10 mouse cellular contexts compared by ENCODE assay signal in the genomic region with DNA sequence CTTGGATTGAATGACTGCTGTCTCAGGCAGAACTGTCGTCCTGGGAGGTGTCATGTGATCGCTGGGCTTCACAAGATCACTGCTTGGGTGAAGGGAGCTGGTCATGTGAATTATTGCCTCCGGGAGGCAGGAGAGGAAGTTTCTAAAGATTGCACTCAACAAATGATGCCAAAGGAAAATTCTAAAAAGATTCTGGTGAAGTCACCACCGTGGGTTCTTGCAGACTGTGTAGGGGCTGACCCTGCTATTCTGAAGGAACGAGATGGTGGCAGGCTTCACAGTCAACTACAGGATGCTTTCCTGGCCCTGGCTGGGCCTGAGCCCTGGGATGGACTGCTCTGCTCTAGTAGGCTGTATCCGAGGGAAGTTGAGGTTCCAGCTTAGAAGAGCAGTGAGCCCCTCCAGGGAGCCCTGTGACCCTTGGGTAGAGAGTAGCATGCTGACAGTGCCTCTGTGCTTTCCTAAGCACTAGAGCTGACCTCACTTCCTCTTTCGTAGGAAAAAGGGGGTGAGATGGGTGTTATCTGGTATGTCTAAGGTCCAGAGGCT. TPM values are rescaled to one million over a fixed set of nuclear protein-coding genes. Genes with fewer than 3 reads are reported as not detected.
DNase-seq lines count a peak whose midpoint lies in the region; ATAC-seq and TF ChIP-seq lines count a peak whose summit lies in the region.
"Had no signal": no experiment of that assay in that cellular context is flagged by ENCODE, and none has a peak within 500 bp of the region (broad histone marks: within the 10 kb centered on the region; RNA-seq: fewer than 3 reads in every experiment).

No protein-coding gene starts in this region.

- H3K4me3 ChIP-seq in intestine, embryonic 15.5 days (replicated peaks) = no peak overlapping the region
- H3K4me3 ChIP-seq in intestine, postnatal 0 days (ENCODE audit: low read depth, low read length) = no peak overlapping the region
- H3K4me3 ChIP-seq in macrophage (ENCODE audit: inconsistent target) = peak overlapping the region; percentile 78

- H3K4me2 ChIP-seq in intestine, embryonic 15.5 days (replicated peaks) = peak overlapping the region; percentile 25; the same call in 1 of the 2 replicates
- no peak overlapping the region for H3K4me2 ChIP-seq in intestine, postnatal 0 days (replicated peaks; ENCODE audit: low read depth)

- peak; percentile 42 for DNase-seq in adrenal gland, adult 2 months
- DNase-seq in adrenal gland, postnatal 25 days = no peak
- DNase-seq in frontal cortex, postnatal 14 days (ENCODE audit: low spot score in 2 of 2) = no peak
- DNase-seq in adrenal gland, postnatal 10 days = no peak

- 51% methylated on average over 7 of the region's 7 CpGs for WGBS in intestine, embryonic 15.5 days
- WGBS in intestine, postnatal 0 days = 57% methylated on average over 7 of the region's 7 CpGs
- WGBS in macrophage (ENCODE audit: missing documents) = 0% methylated on average over 7 of the region's 7 CpGs

- H3K27ac ChIP-seq in intestine, embryonic 15.5 days = no peak overlapping the region
- no peak overlapping the region; the same call in 1 of the 2 replicates for H3K27ac ChIP-seq in intestine, postnatal 0 days (ENCODE audit: low read depth, low read length)
- H3K27ac ChIP-seq in macrophage = peak overlapping the region; percentile 100

- no peaks in the 10 kb centered on the region for H3K27me3 ChIP-seq in intestine, embryonic 15.5 days (replicated peaks)
- H3K27me3 ChIP-seq in intestine, postnatal 0 days (replicated peaks; ENCODE audit: control insufficient read depth, insufficient read depth, low read length) = no peaks in the 10 kb centered on the region

- no peaks in the 10 kb centered on the region for H3K36me3 ChIP-seq in intestine, embryonic 15.5 days
- H3K36me3 ChIP-seq in intestine, postnatal 0 days (ENCODE audit: control insufficient read depth, insufficient read depth) = no peaks in the 10 kb centered on the region
- H3K36me3 ChIP-seq in macrophage (ENCODE audit: inconsistent target) = peaks cover 31% of the 10 kb centered on the region; the same call in 1 of the 2 replicates

- no peaks in the 10 kb centered on the region for H3K9me3 ChIP-seq in intestine, embryonic 15.5 days
- no peaks in the 10 kb centered on the region for H3K9me3 ChIP-seq in intestine, postnatal 0 days (ENCODE audit: control insufficient read depth)

- H3K9ac ChIP-seq in intestine, embryonic 15.5 days = 0 out of 2 replicates have a peak overlapping the region, but pooled peaks have one; percentile 8
- no peak overlapping the region for H3K9ac ChIP-seq in intestine, postnatal 0 days (ENCODE audit: low read depth, low read length)

- peaks cover 25% of the 10 kb centered on the region for H3K4me1 ChIP-seq in intestine, embryonic 15.5 days (replicated peaks)
- peaks cover 3% of the 10 kb centered on the region; the same call in 1 of the 2 replicates for H3K4me1 ChIP-seq in intestine, postnatal 0 days (replicated peaks; ENCODE audit: control insufficient read depth, insufficient read depth, low read length)

- ATAC-seq in intestine, embryonic 15.5 days = no peak
- no peak for ATAC-seq in intestine, postnatal 0 days
- peak; percentile 63 for ATAC-seq in common myeloid progenitor, adult 5-6 weeks (replicated peaks; ENCODE audit: low read depth, poor library complexity, severe bottlenecking)

- peaks cover 79% of the 10 kb centered on the region for H3K79me2 ChIP-seq in macrophage (ENCODE audit: inconsistent target)

- no peak for TF ChIP-seq CTCF in intestine, postnatal 0 days (IDR thresholded peaks at IDR 0.05; ENCODE audit: low read depth)

RNA-seq across cellular contexts. Expression of gene Sirpa, which starts 3.1 kb away (rescaled TPM):
- 10 to 100 TPM; 46.8 to 76.2 TPM for total RNA-seq in adrenal gland, adult 2 months (2021)
- polyA plus RNA-seq in adrenal gland, adult 2 months (2012; rRNA removed) = 61.9 and 111 TPM in 2 replicates
- total RNA-seq in adrenal gland, postnatal 25 days (2021) = 46.7 and 58.4 TPM in 2 replicates
- 21.3 and 22.1 TPM in 2 replicates for polyA plus RNA-seq in intestine, embryonic 15.5 days (2015; fragmentation: Nextera tagmentation; extraction: Ambion mirVana)
- polyA plus RNA-seq in intestine, postnatal 0 days (2015; fragmentation: Nextera tagmentation; extraction: Ambion mirVana) = 9.5 and 9.7 TPM in 2 replicates
- total RNA-seq in common myeloid progenitor, adult 5-6 weeks (2017) = 31.6 and 39.6 TPM in 2 replicates
- total RNA-seq in macrophage (2018; cell fraction: chromatin; rRNA removed) = 1,000 to 10,000 TPM in 25 of 26 experiments, 100 to 1,000 TPM in 1; 486 to 5,251 (median 2,764) TPM
- 1,000 to 10,000 TPM; 1,654 to 2,625 (median 2,091) TPM for total RNA-seq in macrophage (2018; cell fraction: cytosol; rRNA removed)
- 1,000 to 10,000 TPM in 25 of 26 experiments, 100 to 1,000 TPM in 1; 968 to 4,930 (median 3,847) TPM for total RNA-seq in macrophage (2018; cell fraction: nucleus; rRNA removed)
- 1,368 to 2,259 TPM (median 1,677 TPM) in 3 replicates for polyA plus RNA-seq in macrophage (2018)
- 10 to 100 TPM; 44.6 to 56.1 TPM for total RNA-seq in adrenal gland, postnatal 10 days (2021)

RNA-seq across cellular contexts. Expression of gene F830045P16Rik, which starts 59.3 kb away (rescaled TPM):
- total RNA-seq in adrenal gland, adult 2 months (2021) = not detected
- 0.04 TPM in 1 of 2 replicates, not detected in the other for polyA plus RNA-seq in adrenal gland, adult 2 months (2012; rRNA removed)
- total RNA-seq in adrenal gland, postnatal 25 days (2021) = not detected in 2 replicates
- polyA plus RNA-seq in intestine, embryonic 15.5 days (2015; fragmentation: Nextera tagmentation; extraction: Ambion mirVana) = not detected in 2 replicates
- polyA plus RNA-seq in intestine, postnatal 0 days (2015; fragmentation: Nextera tagmentation; extraction: Ambion mirVana) = not detected in 2 replicates
- total RNA-seq in common myeloid progenitor, adult 5-6 weeks (2017) = not detected in 2 replicates
- total RNA-seq in macrophage (2018; cell fraction: chromatin; rRNA removed) = 1 to 10 TPM in 7 of 26 experiments, under 1 TPM in 14, not detected in 5; 0.25 to 2.4 (median 0.87) TPM
- 1 to 10 TPM in 12 of 26 experiments, under 1 TPM in 14; 0.43 to 2.0 (median 0.90) TPM for total RNA-seq in macrophage (2018; cell fraction: cytosol; rRNA removed)
- total RNA-seq in macrophage (2018; cell fraction: nucleus; rRNA removed) = 1 to 10 TPM in 14 of 26 experiments, under 1 TPM in 8, not detected in 4; 0.42 to 3.2 (median 1.1) TPM
- 0.26 to 1.1 TPM (median 0.55 TPM) in 3 replicates for polyA plus RNA-seq in macrophage (2018)
- not detected for total RNA-seq in adrenal gland, postnatal 10 days (2021)
- polyA plus RNA-seq: gonadal fat pad, adult 2 months; lung, embryonic 16.5 days had no signal
